Mouse (Mus musculus) brain, embryonic 14.5 days (tissue): ENCODE results near the gene Oprd1.

Experiments used
- CTCF ChIP-seq: fragments of 200-500 bp; IDR thresholded peaks from 2 replicates; pipeline ENCODE4 v1.5.1; 2012; ENCODE audit warnings: inconsistent platforms, mild to moderate bottlenecking, moderate library complexity, borderline replicate concordance; ENCODE audit not compliant: insufficient read depth, insufficient read length; ENCODE audit errors: extremely low read depth
- POLR2A ChIP-seq: fragments of 200-500 bp; IDR thresholded peaks from 2 replicates; pipeline ENCODE4 v1.6.1; 2012; ENCODE audit warnings: mild to moderate bottlenecking, inconsistent platforms, borderline replicate concordance; ENCODE audit not compliant: poor library complexity, insufficient read depth, insufficient read length, severe bottlenecking; ENCODE audit errors: extremely low read depth

DNA sequence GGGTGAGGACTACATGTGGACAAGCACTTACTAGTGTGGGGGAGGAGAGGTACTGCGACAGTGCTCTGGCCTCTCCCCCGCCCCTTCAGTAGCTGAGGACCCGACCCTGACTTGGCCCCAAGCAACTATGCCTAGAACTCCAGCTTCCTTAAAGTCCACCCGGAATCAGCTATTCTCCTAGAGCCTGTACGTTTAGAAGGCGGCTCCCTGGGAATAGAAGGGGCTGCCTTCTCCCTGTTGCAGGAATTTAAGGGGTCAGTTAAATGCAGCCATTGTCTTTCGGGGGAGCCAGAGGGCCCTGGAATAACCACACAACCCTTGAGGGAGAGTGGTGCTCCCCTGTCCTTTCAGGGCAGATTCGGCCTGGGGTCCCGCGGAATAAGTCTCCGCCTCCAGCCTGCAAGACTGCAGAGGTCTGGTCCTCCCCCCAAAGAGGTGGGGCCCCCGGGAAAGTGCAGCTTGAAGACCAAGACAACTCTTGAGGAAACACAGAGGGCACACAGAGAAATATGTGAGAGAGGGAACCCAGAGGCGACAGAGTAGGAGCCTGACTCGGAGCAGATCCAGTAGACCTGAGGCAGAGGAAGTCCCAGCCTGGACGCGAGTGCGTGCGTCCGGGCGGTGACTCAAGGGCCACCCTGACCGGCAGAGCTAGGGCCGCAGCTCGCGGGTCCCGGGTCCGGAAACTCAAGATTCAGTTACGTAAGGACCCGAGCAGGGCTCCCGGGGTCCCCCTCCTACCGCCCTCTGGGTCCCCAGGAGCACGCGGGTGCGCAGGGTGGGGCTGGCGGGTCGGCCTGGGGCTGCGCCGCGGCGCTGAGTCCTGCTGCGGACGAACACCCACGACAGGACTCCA, 70.0 kb downstream of the Oprd1 start, which contains the start of gene Gm10300:
- no peak for TF ChIP-seq POLR2A
- no peak for TF ChIP-seq CTCF
